Mouse (Mus musculus) spleen, adult 12 weeks (tissue): ENCODE measurements around the gene Prr27.

Experiments used
- DNase-seq: peaks from one replicate; pipeline ENCODE4 v3.0.0; 2022; ENCODE audit warnings: low spot score

Prr27 gene

DNA sequence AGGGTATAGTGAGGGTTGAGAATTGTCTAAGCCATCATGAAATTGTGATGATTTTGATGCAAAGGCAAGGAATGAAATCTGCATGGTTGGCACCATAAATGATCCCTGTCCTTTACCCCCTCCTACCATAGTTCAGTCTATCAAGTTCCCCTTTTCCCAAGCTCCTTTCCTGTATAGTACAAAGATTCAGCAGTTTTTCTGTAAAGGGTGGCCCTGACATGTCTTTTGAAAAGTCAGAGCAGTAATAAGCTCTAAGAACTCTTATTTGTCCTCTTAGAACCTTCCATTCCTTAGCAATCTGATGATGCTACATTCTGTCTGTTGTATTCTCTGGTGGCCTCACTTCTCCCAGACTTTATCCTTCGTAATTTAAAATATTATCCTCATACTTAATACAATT lies at the start of gene Prr27:
Prr27 (plus strand) TSS at position 301 of the 400 bp plus-strand sequence.
- DNase-seq, result no peak

DNA sequence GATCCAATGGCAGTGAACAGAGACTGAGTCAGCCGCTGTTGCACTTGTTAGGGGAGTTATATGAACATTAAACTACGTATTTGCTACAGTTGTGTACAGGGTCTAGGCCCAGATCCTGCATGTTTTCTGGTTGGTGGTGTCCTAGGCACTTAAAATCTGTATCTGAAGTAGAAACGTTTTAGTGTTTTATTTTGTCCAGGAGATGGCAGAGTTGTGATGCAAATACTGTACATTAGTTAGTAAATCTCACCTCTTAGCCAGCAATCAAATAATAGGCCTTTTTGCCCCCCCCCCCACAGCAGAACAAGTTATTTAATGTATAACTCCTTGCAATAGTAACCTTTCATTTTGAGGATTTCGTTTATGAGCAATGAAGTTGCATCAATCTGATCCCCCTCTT lies 42.8 kb upstream of the Prr27 start:
- no peak for DNase-seq

DNA sequence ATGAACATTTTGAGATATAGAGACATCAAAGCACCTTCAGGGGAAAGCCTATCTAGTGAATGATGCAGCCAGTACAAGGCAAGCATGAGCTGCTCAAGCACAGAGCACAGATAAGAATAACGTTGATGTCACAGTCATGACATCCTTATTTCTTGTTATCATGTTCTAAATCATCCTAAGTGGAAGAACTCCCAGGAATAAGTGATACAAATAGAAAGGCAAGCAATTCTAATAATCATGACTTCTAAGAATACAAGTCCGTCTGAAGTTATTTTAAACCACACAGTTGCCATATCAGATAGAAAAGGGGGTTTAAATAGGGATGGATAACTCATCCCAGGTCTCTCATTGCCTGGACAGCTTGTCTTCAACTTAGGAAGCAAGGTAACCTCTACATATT lies 17.7 kb upstream of the Prr27 start, which contains the start of gene Csn1s2b:
Csn1s2b (plus strand) TSS at position 301 of the 400 bp plus-strand sequence.
- no peak for DNase-seq

DNA sequence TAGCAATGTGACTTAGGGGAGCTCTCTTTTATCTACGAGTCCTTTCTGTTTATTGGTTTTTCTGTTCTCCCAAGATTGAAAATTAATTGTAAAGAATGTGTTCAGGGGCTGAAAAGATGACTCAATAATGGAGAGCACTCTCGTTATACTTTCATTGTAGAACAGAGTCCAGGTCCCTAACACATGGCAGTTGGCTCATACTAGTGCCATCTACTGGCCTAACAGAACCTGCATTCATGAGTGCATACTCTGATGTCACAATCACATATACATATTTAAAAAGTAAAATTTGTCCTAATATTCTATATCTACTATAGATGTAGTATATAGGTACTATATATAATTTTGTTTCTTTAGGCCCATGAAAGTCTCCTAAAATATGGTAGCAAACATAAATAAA lies 16.2 kb upstream of the Prr27 start:
- no peak for DNase-seq

DNA sequence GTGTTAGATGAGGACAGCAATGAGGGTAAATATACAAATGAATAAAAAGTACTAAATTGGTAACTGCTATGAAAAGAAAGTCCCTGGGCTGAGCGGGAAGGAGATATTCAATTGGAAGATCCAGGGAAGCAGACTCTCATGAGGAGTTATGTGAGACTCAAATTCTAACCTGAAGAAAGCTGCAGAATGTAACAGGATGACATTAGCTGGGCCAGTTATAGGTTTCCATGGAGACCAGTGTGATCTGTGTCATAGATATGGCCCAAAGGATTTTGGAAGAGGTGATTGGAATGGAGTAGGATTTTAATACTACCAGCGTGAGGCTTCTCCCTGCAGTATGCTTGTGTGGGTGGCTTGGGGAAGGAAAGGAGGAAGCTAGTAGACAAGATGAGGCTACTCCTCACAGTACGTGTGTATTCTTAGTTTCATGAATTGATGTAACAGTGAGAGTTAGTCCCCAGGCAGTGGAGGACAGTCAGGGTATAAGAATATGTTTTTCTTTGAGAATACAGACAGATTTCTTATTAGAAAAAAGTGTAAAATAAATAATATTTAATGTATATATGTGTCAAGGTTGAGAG lies 29.7 kb downstream of the Prr27 start:
- no peak for DNase-seq

DNA sequence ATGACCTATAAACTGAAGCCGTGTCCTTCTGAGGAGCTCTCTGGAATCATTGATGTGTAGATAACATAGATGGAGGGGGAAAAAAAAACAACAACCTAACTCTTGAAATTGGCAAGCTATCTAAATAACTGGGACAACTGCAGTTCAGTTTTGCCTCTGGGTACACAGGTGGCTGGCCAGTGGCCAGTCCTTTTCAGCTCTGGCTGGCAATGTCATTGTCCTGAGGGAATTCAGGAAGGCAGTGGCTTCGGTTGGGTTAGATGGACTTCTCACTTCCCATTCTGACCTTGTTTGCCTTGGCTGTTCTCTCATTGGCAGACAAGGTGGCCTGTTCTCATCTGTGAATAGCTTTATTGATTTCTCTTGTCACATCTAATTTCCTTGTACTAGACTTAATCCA lies 44.6 kb downstream of the Prr27 start:
- no peak for DNase-seq

DNA sequence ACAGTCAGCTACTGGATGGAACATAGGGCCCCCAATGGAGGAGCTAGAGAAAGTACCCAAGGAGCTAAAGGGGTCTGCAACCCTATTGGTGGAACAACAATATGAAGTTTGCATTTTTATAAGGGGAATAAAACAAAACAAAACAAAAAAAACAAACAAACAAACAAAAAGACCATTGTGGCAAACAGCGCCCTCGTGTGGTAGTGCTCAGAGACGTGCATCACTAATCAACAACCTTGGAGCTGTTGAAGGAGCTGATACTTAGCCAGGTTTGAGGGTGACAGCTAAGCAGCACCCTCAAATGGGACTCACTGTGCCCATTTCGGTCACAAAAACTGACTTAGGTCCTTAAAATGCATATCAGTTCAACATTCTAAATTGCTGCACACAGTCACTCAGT lies 45.9 kb downstream of the Prr27 start:
- DNase-seq, result no peak

DNA sequence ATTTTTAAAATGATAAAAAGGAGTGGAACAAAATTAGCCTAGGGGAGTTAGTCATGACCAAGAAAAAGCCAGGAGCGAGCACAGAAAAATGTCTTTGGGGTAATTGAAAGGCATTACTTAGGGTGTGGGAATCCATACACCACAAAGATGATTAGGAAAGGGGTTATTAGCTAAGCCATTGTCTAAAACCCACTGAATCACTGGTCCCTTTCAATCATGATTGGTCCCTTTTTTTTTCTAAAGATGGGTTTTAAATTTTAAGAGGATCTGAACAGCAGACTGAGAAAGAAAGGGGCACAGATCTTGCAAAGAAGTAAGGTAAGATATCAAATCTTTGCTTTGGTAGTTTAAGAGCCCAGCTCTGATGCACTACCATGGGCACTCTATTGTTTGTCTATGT lies 59.2 kb downstream of the Prr27 start, which contains the start of gene Odam:
Odam (plus strand) TSS at position 301 of the 400 bp plus-strand sequence.
- no peak for DNase-seq
